Mouse (Mus musculus) right cerebral cortex, adult 2 months (tissue): Measurements from ENCODE around the gene Bst1.

Source experiments
- DNase-seq, 2 experiments: peaks; one replicate each; pipeline ENCODE4 v3.0.0; 2021 to 2022; ENCODE audit warnings: low spot score in 2 of 2

Gene Bst1

DNA sequence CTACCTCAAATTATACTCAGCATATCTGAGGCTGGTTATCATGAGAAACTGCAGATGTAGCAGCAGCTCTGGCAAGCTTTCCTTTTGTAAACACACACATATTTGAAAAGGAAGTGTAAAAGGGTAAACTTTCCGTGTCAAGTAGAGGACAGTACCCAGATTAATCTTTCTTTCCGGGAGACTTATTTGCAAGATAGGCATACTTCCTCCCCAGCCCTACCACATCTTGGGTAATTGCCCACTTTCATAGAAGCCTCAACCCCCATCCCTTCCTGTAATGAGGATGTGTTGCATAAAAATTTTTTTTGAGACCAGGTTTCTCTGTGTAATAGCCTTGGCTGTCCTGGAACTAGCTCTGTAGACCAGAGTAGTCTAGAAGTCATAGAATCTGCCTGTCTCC lies 37.1 kb downstream of the Bst1 start:
- no peak for DNase-seq

GRCm38 (mm10) chr5:43859663-43860062 lies 41.0 kb downstream of the Bst1 start:
- no peak for DNase-seq

GRCm38 (mm10) chr5:43860096-43860495 lies 41.4 kb downstream of the Bst1 start:
- DNase-seq, result no peak

DNA sequence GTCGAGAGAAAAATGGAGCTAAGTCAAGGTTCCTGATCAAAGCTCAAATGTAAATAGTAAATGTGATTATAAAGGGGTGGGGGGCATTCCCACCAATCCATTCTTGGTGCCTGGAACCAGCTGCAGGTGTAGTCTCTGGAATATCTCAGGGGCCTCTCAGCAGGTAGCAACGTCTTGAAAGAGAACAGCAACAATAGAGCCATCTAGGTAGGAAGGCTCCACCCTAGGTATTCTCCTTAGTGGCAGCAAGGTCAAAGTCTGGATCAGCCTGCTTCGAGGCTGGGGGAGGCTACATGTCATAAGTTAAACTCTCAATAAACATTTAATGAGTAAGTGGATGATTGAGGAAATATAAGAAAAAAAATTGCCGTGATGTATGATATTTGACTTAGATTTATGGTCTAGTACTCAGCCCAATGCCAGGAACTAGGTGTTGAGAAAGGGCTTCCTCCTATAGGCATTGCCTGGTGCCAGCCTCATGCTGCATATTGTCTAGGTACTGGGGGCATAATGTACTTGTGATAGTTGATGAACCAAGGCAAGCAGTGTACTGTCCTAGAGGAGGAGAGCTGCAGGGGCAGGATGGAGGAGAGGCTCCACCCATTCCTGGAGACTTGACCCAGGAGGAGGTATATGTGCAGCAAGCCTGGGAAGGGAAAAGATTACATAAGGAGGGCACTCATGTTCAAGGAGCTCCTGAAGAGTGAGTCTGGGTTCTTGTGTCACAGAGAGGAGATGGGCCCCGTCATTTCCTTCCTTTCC lies 42.2 kb downstream of the Bst1 start:
- DNase-seq, result no peak

- DNase-seq, result no peak
Measured at GRCm38 (mm10) chr5:43863642-43864041, 45.0 kb downstream of the Bst1 start.

DNA sequence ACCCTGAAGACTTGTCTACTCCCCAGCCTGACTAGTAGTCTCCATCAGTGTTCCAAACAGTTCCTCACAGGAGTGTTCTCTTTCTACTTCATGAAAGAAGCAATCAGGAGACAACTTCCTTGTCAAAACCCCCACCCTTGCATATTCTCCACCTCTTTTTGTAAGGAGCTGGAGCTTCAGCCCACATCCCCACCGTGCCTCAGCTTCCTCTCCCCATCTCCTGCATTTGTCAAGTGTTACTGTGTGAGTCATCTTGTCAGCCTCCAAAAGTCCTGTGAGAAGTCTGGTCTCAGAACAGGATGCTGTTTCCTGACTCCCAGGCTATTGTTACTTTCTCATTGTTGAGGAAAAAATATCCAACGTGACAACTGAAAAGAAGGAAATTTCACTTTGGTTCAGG lies 46.6 kb downstream of the Bst1 start:
- DNase-seq, result peak; percentile 17 to 19

DNA sequence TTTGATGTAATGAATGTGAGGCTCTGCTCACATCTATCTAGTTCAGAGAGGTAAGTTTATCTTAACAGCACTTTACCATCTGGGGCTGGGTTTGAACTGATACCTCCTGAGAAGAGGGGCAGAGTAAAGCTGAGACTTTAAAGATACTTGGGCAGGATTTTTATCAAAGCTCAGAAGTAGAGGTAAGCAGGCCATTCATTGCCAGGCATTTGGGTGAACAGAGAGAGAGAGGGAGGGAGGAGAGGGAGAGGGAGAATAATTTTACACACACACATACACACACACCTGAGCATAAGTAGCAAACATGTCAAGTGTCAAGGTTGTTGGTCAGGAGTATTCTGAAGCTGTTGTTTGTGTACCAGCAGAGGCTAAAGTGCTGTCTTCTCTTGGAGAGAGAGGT lies 49.6 kb downstream of the Bst1 start, which contains the start of gene Cd38:
Gene Cd38, plus strand, starts transcription at position 301 of the 400 bp plus-strand sequence.
- DNase-seq, result no peak

DNA sequence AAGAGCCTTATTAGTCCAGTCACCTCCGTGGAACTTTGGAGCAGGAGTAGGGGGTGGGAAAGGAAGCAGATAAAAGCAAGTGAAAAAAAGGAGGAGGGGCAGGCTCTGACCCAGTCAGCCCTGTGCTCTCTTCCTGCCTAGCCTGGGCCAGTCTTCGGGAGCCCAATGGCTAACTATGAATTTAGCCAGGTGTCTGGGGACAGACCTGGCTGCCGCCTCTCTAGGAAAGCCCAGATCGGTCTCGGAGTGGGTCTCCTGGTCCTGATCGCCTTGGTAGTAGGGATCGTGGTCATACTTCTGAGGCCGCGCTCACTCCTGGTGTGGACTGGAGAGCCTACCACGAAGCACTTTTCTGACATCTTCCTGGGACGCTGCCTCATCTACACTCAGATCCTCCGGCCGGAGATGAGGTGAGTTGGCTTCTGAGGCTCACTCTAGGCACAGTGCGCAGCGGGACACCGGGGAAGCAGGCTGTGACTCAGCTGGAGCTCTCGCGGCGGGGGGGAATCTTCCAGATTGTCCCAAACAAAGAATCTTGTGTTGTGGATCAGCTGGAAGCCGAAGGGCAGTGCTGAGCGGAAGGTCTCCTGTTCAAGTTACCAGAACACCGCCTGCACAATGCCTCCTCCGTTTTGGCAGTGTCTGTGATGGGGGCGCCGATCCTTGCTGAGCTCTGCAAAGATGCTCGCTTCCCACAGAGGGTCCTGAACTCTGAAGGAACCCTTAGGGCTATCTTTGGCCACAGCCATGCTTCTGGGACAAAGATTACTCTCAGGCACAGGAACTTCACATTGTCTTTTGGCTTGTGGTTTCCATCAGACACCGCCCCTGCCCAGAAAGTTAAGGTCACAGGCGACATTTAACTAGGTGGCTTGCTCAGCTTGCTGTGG lies 50.3 kb downstream of the Bst1 start:
- peak; percentile 20 to 30 for DNase-seq

DNA sequence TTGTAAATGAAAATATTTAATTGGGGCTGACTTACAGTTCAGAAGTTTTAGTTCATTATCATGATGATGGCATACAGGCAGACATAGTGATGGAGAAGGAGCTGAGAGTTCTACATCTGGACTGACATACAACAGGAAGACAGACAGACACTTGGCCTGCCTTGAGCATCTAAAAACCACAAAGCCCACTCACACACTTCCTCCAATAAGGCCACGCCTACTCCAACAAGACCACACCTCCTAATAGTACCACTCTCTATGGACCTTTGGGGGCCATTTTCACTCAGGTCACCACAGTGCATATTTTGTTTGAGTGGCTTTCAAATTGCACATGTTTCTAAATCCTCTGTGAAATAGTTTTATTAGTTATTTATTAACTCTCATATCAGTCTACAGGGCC lies 53.2 kb downstream of the Bst1 start:
- no peak for DNase-seq

DNA sequence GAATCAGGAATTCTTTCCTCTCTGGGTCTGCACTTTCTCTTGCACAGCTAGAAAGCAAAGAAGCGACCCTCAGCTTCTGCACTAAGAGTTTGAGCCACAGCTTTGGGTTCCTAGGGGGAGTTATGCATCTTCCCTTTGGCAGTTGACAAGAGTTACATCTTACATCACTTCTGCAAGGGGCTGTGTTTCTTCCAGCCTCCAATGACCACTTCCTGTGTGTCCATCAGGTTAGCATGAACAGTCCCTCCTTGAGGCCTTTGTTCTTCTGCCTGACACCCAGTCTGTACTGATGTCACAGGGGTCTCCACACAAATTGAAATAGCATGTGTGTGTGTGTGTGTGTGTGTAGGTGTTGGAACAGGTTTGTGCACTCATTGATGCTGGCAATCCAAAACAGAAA lies 54.0 kb downstream of the Bst1 start:
- no peak for DNase-seq

DNA sequence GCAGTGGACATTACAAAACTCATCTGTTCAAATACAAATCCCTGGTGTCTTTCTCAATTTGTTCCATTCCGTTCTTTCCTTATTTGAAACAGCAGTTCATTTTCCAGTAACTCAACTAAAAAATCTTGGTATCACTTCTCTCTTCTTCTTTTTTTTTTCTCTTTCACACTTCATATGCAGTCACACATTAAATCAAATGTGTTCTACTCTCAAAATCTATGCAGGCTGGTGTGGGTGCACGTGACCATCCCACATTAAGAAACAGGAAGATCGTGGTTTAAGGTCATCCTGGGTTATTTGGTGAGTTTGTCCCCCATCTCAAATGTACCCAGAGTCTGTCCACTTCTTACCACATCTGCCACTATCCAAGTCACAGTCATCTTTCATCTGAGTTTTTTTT lies 63.3 kb downstream of the Bst1 start:
- no peak for DNase-seq

DNA sequence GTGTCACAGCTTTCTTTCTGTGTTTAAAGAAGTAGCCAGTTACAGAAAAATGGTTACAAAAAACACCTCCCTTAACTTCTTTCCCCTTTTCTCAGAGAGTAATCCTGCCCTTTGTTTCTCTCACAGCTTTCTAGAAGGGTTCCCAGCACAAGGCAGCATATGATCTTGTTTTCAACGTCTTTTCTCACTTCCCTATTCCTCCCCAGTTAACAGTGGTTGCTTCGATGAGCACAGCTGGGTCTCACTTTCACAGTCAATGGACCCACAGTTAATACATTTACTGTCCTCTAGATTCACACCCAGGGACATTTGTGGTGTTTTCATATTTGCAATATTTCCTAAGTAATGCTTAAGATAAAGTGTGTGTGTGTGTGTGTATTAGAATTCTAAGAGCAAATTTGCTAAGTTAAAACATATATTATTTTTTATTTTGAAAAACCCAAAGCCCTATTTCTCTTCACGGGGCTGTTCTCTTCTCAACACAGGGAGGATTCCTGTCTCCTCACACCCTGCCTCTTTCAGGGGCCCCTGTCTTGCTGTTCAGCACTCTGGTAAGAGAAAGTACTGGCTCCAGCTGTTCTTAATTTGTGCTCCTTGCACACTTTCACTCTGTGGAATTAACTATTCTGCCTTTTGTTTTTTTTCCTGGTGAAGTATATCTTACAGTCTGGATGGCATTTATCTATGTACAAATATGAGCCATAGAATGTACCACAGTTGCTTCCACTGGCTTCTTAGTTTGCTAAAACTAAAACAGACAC lies 66.6 kb downstream of the Bst1 start:
- DNase-seq, result no peak

DNA sequence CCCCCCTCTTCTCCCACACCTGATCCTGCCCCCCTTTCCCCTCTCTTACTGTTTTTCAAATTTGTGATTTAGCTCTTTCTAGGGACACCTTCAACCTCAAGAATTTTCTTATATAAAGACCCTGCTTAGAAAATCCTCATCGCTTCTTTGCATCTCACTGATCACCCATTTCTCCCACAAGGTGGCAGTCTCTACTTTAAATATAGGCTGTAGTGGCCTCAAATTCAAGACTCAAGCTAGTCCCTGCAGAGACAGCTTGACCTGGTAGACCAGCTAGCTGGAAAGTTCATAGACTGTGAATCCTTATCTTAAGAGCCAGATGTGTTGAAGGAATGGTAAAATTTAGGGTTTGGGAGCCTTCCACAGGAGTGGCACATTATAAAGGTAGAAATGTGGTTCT lies 73.7 kb downstream of the Bst1 start:
- peak; percentile 60 to 63 for DNase-seq
